Mouse (Mus musculus) urinary bladder, postnatal 36 days (tissue): Measurements from ENCODE around the gene Ralgapb.
A peak's percentile ranks its signal among the peaks of the same experiment; 100 is the strongest.
"Not testable (repeated sequence)": the region's sequence is repeated elsewhere in the genome, so short reads cannot be mapped to it uniquely, and the experiment has no call there.

Experiments used
- DNase-seq, 2 experiments: peaks; one replicate each; pipeline ENCODE4 v3.0.0; 2022; ENCODE audit warnings: low spot score in 2 of 2, mixed read lengths in 1 of 2

The Ralgapb gene

DNA sequence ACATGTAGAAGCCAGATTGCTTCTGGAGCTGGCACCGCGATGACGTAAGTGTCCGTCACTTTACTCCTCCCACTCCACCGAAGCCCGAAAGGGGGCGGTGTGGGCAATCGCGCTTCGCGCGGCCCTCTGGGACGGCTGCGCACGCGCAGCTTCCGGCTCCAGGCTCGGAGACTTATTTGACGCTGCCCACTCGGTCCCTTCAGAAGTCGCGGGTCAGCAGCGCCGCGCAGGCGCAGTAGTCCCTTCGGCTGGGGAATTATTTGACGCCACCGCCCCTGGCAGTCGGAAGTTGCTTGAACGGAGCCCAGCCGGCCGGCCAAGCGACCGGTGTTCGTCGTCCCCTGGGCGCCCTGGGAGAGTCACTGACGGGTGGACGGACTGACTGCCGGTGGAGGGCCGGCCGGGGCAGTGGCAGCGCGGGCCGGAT, at the start of gene Ralgapb:
Gene Ralgapb (plus strand): TSS at position 254 of the 427 bp plus-strand sequence.
- DNase-seq: peak; percentile 97 to 98

DNA sequence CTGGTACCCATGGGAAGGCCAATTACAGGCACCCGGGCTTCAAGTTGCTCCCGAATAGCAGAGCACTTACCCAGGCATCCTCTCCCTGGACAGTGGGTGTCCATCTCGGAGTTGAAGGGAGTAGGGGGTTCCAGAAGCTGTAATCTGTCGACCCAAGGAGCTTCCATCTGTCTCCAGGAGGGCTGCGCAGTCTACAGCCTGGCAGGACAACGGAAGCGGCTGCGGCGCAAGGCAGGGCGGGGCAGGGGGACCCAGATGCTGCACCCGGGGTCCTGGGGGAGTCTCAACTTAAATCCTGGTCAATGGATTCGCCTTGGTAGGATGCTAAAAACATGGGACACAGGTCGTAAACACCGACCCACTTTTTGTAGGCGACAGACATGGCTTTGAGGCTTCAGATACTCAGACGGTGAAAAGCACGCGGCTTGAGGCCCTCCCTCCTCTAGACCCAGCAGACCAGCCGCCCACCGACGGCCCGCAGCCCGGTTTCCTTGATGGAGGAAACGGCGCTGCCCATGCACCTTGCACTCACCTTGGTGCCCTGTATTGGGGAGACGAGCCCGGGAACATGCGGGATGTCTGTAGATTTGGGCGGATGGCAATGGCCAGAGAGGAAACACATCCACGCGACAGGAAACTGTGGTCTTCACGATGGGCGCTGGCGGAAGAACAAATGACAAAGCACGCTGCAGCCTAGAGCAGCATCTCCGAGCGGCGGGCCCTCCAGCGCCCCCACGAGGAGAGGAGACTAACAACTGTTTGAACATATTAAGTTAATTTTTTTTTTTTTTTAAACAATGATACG, 48.6 kb upstream of the Ralgapb start:
- peak; percentile 75 to 81 for DNase-seq

DNA sequence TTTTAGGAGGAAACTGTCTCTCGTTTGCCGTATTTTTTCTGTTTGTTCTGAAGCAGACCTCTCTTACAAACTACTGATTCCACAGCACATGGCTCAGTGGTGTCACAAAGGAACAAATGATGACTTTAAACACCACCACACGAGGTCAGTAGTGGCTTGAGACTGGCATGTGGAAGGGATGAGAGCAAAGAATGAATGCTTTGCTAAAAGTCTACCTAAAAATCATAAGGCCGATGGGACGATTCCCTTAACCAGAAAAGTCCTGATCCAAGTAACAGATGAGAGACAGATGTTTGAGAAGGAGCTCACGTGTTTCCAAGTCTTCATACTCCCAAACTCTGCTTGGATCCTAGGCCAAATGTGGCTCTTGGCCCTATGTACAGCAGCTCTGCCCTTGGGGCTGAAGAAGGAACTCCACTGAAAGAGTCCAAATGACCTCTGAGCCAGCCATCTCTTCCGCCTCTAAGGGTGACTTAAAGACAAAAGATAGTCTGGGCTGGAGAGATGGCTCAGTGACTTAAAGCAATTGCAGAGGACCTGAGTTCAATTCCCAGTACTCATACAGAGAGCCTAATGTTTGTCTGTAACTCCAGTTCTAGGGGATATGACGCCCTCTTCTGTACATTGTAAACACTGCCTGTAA, 47.8 kb upstream of the Ralgapb start:
- no peak for DNase-seq

DNA sequence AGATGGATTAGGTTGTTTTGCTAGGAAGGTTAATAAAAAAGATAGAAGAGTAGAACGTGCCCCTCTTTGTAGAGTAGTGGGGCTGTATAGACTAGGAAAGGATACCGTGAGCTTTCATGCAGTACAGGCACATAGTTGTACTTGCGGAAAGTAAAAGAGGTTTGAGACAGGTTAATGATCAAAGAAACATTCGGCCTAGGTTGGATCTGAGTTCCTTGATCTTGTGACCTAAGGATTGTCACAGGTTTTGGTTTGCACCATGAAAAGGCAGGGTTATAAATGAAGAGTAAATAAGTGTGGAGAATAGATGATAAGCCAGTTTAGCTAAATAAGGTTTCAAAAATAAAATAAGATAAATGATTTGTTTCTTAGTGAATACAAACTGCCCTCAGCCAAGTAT, 45.5 kb upstream of the Ralgapb start:
- DNase-seq: no peak

DNA sequence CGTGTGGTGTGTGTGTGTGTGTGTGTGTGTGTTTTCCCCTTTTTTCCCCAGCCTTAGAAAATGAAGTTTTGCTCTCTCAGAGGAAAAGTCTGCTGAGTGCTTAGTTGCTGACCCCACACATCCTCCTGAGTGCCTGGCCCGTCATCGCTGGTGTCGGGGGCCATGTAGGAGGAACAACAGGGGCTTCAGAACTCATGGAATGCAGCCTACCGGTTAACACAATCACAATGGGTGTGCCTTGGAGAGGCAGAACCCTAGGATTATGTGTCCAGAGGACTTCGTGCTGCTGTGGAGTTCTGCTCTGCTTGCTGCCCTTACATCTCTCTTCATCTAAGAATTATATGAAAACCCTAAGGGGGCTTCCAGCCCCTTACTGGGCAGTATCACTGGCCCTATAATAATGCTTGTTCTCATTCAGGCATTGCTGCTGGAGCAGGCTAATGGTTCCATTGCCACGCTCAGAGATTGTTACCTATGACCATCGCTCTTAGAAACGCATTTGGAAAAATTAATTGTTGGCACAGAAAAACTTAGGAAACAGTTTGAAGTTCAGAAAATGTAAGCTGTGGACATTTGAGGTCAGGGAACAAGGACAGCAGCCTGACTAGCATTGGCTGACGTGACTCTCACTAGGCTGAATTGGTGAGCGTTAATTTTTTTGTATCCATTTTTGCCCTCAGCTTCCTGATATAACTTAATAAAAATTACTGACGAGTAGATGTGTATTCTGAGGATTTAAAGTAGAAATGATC, 44.4 kb upstream of the Ralgapb start:
- no peak for DNase-seq

DNA sequence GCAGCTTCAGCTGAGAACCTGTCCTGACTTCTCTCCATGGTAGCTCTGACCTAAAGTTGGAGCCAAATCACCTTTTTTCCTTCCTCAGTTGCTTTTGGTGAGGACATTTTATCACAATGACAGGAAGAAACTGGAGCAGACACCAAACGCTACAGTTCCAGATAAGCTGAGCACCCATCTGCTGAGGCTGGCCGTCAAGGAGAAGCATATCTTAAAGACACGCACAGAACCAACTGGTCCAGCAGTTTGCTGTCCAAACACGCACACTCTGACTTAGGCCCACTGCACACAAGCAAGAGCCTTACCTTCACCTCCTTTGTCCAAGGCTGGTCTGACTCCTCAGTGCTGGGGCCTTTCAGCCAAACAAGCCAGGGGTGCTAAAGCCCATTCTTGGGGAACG, 42.0 kb upstream of the Ralgapb start:
- no peak for DNase-seq

DNA sequence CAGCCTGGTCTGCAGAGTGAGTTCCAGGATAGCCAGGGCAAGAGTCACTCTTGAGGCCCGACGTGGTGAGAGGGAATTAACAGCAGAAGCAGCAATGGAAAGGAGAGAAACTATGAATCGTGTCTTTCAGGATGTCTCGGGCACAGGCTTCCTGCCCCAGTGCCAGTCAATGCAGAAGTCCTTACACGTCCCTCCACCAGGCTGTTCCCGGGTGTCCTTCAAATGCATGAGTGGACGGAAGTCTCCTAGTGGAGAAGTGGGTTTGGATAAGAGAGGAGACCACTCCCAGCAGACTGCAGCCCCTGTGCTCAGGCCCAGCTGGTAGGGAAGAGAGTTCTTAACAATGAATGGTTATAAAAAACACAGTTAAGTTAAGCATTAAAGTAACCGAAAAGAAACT, 41.3 kb upstream of the Ralgapb start:
- DNase-seq: no peak

DNA sequence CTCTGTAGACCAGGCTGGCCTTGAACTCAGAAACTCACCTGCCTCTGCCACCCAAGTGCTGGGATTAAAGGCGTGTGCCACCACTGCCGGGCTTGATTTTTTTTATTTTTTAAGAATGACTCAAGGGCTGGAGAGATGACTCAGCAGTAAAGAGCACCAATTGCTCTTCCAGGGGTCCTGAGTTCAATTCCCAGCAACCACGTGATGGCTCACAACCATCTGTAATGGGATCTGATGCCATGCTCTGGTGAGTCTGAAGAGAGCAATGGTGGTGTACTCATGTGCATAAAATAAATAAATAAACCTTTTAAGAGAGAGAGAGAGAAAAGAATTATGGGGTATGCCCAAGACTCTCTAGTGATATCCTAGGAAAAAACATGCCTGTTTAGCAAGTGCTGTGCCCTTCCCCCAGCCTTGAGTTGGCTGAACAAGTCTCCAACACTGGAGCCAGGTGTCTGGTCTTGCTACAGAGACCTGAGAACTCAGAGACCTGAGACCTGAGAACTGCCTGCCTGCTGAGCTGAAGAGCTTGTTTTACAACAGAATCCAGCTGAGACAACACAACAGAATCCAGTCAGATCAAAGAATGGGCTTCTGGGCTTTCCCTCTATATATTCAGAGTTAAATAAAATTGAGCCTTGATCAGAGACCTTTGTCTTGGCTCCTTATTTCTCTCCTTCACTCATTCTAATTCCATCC, 40.0 kb upstream of the Ralgapb start:
- no peak for DNase-seq

DNA sequence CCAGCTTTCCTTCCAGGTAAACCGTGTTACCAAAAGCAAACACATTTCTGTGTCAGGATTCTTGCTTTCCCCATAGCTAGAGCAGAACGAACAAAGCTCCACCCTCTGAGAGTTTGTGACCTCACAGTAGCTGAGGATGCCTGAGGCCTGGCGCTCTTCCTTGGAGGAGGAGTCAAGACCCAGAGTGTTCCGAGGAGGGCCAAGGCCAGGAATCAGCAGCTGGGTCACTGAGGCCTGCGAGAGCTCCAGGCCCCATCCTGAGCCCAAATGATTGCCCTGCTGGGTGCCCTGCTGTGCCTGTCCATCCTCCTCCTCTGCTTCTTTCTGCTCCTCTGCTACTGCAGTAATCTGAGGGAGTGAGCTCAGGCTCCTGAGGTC, 39.5 kb upstream of the Ralgapb start:
- no peak for DNase-seq

DNA sequence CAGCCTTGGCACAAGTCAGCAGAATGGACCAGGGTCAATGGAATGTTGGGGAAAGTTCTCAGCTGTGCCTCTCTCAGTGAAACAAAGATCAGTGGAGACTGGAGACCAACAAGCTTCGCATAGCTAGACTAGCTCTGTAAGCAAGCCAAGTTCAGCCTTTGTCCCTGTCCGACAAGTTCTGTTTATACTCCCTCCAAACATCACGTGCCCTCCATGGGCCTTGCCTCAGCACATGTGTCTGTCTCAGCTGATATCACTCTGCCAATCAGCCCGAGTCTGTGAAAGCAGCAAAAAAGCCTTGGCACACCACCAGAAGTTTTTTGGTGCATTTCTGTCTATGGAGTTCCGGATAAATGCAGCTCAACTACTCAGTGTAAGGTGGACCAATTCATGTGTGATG, 36.6 kb upstream of the Ralgapb start:
- no peak for DNase-seq

DNA sequence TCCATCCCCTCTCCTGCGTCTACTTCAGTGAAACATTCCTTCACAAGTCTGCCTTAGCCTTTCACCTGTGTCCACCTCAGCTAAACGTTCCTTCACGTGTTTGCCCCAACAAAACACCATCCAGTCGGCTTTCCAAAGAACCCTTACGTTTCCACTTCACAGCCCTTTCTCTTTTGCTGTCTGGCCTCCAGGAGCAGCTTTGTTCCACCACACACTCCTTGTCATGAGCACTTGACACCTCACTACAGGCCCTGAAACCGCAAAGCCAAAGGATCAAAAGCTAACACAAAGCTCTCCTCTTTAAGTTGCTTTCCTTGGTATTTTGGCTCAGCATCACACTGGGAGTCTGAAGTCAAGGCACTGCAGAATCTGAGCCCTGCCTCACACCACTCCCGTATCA, 36.1 kb upstream of the Ralgapb start:
- DNase-seq: no peak

DNA sequence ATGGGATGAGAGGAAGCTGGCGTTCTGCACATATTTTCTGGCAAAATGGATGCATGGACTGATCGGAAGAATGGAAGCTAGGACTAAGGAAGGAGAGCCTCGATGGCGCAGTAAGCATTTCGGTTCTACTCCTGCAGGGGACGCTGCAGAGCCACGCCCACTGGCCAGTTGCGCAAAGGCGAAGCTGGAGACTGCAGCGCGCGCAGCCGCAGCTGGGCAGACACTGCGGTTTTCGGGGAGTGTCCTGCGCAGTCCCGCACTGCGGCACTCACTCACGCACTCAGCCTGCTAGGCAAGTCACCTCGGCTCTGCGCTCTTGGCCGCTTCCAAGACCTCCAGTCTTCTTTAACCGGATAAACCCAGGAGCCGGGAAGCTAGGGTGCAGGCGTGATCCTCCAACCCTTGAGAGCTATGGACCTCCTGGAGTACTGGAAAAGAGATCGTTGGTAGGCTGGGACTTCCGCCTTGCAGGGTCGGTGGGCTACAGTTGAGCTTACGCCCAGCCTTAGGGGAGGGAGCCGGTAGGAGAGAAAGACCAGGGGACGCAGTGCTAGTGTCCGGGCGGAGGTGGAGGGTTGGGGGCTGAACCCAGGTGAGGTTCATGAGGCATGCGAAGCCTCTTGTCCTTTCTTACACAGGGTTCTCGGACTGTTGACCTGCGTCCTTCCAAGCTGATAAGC, 34.1 kb upstream of the Ralgapb start, which contains the start of gene Snhg11:
Gene Snhg11 (plus strand): TSS at position 196 of the 680 bp plus-strand sequence.
- peak in 1 of 2 experiments; percentile 27 for DNase-seq

DNA sequence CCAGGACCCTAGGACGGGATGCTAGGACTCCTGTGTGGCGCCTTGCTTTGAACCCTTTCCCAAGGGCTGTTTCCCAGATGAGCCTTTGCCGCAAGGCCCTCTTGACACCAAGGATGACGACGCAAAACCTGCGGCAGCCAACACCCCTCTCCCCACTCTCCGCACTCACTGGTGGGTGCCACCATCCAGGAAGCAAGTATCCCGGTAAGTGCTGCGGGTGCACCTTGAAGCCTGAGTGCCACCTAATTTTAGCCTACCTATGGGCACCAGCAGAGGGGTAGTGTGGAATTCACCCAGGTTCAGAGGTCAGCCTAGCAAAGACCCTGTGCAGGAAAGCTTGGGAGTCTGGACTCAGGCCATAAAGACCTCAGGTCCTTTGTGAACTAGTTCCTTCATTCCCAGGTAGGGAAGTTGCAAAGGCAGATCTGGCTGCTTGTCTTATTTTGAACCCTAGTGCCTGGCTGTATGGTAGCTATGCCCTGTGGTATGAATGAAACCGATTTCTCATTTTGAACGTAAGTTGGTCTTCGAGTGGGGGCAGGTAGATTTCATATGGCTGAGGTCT, 33.4 kb upstream of the Ralgapb start:
- DNase-seq: no peak

DNA sequence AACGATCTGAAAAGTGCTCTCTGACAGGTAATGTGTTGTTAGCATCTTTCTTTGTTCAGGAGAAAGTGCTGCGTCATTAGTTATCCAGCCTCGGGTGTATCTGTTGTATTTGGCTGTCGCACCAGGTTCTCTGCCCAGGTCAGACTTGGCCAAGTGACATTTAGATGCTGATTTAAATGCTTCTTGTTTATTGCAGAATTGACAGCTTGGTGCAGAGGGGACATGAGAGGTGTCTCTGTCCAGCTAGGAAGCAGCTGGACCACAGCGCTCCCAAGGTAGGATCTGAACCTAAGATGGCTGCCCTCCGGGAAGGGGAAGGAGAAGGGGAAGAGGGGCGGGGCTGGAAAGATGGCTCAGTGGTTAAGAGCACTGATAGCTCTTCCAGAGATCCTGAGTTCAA, 32.9 kb upstream of the Ralgapb start:
- no peak for DNase-seq

DNA sequence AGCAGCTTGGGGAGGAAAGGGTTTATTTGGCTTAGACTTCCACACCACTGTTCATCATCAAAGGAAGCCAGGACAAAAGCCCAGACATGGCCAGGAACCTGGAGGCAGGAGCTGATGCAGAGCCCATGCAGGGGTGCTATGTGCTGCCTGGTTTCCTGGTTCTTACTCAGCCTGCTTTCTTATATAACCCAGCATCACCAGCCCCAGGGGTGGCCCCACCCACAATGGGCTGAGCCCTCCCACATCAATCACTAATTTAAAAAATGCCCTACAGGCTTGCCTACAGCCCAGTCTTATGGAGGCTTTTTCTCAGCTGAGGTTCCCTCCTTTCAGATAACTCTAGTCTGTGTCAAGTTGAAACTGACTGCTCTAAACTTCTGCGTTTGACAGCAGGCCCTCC, 31.8 kb upstream of the Ralgapb start:
- DNase-seq: no peak

DNA sequence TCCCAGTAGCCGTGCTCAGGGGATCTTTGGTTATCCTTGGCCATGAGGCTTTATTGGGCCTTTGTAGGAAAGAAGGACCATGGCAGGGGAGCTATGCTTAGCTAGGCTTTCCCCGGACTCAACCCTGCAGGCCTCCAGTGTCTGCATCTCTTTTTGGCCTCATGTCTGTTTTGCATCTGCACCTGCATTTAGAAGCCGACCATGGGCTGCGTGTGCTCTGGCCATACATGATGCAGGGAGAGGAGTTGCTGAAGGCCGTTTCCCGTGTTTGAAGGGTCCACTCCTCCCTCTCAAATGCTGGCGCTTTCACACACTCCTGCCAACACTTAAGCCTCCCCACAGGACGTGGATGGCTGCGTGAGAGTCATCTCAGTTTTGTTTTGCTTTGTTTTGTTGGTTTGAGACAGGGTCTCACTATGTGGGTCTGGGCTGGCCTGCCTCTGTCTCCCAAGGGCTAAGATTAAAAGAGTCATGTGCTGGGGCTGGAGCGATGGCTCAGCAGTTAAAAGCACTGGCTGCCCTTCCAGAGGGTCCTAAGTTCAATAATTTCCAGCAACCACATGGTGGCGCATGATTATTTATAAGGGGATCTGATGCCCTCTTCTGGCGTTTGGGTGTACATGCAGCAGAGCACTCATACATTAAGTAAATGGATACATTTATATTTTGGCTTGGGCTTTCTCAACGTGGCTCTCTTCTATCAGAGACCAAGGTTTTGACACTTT, 30.1 kb upstream of the Ralgapb start:
- DNase-seq: peak; percentile 20 to 37

DNA sequence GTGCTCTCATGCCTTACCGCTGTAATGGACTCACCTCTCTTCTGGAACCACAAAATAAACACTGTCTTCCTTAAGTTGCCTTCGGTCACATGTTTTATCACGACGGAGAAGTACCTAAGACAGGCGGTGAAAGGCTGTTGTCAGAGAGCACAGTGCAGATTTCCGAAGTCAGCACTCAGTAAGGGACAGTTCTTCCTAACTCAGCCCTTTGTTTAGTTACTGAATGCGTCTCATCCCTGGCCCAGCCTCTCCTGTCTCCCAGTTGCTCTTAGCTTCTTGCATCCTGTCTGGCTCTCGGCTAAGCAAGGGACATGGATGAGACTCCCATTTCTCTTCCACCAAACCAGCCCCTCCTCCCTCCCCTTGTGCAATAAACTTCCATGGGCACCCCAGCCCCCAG, 23.6 kb upstream of the Ralgapb start:
- no peak for DNase-seq

DNA sequence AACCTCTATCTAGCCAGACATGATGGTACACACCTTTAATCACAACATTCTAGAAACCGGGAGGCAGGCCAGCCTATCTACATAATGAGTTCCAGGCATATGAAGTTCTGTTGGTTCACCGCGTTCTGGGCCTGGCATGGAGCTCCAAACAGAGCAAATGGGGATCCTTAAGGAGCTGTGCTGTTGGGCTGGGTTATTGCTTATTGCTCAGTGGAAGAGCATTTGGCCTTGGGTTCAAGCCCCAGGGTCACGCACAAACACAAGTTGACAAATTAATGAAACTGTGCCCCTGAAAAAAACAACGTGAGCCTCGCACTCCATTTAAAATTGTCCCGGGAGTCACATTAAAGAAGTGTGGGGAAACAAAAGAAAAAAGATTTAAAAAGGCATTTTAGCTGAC, 20.2 kb upstream of the Ralgapb start:
- no peak for DNase-seq

DNA sequence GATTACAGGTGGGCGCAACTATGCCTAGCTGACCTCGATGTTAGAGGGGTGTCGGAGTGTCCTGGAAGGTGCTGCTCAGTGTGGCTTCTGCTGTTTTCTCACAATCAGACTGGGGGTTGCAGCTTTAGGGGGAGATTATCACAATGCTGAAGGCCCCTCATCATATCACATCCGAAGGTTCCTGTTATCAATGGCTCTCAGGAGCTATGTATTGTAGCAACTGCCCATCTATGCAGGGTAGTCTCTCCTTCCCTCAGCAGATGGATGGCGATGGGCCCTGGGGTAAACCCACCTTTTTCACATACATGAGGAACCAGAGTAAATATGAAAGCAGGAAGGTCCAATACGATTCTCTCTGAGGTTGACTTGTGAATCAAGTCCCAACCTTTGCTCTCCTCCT, 13.3 kb upstream of the Ralgapb start:
- DNase-seq: no peak

DNA sequence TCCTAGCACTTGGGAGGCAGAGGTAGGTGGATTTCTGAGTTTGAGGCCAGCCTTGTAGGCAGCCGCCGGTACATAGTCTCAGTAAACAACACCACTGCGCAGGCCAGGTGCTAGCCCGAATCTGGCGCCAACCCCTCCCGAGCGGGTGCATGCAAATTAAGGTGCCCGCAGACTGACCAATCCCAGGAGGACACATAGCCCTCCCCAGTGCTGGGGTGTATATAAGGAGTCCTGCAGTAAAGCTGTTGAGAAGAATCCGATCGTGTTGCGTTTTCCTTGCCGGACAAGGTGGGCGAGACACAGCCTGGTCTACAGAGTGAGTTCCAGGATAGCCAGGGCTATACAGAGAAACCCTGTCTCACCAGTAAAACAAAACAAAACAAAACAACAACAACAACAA, 12.5 kb upstream of the Ralgapb start:
- DNase-seq: not testable (repeated sequence)
